ENCODE assay signal across 7 mouse cellular contexts in the genomic region with DNA sequence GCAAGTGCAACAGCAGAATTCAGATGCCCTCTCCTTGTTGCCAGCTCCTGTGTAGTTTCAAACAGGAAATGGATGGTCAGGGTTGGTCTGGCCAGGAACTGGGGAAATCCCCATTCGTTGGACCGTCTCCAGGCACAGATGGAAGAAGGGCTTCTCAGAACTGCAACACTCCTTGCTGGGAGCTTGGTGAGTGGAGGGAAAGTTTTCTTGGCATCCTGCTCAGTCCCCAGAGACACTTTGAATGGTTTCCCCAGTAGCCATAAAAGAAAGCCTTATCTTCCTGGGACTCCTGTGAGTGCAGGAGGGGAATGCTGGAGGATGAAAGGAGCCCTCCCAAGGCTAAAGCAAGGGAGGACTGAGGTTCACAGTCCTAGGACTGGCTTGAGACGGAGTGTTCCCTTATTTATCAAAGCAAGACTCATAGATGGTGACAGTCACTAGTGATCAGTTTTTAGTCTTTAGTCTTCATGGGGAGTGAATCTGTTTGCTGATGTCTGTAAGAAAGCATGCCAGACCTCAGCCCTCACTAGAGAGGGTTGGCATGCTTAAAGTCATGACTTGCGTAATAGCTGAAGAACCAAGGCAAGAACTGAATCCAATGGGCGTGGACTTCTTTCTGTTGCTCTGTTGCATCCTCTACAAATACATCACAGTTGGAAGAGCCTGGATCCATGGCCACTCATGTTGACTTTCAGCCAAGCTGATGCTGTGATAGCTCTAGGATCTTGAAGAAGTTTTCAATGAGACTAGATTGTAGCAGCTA.
DNase-seq lines count a peak whose midpoint lies in the region; ATAC-seq and TF ChIP-seq lines count a peak whose summit lies in the region.

No protein-coding gene starts in this region.

- no peak overlapping the region for H3K4me3 ChIP-seq in midbrain, embryonic 16.5 days (ENCODE audit: low read depth, low read length)
- no peak overlapping the region for H3K4me3 ChIP-seq in midbrain, embryonic 10.5 days
- H3K4me3 ChIP-seq in myocyte, result no peak overlapping the region

- DNase-seq in midbrain, embryonic 10.5 days (ENCODE audit: low spot score), result no peak
- DNase-seq in brain, adult 2 months (ENCODE audit: low read depth, low spot score), result peak; percentile 82
- peak; percentile 31 to 44 for DNase-seq in gastrocnemius, adult 8-10 months (ENCODE audit: low spot score in 2 of 2)
- DNase-seq in kidney, postnatal 36 days, result peak; percentile 49 to 70

- no peaks in the 10 kb centered on the region for H3K9me3 ChIP-seq in midbrain, embryonic 16.5 days (replicated peaks; ENCODE audit: control insufficient read depth, low read length, poor library complexity, severe bottlenecking)
- H3K9me3 ChIP-seq in midbrain, embryonic 10.5 days (replicated peaks), result no peaks in the 10 kb centered on the region

- H3ac ChIP-seq in myocyte (ENCODE audit: control insufficient read depth, insufficient read length), result no peak overlapping the region

- H3K36me3 ChIP-seq in midbrain, embryonic 16.5 days (ENCODE audit: control insufficient read depth, insufficient read depth, low read length), result no peaks in the 10 kb centered on the region
- H3K36me3 ChIP-seq in midbrain, embryonic 10.5 days, result no peaks in the 10 kb centered on the region
- H3K36me3 ChIP-seq in myocyte (ENCODE audit: control insufficient read depth, insufficient read depth), result no peaks in the 10 kb centered on the region

- no peak overlapping the region for H3K9ac ChIP-seq in midbrain, embryonic 16.5 days (ENCODE audit: low read depth, low read length)

- no peak overlapping the region; the same call in 1 of the 2 replicates for H3K27ac ChIP-seq in midbrain, embryonic 16.5 days (ENCODE audit: low read length)
- H3K27ac ChIP-seq in midbrain, embryonic 10.5 days (replicated peaks), result no peak overlapping the region

- H3K4me2 ChIP-seq in midbrain, embryonic 16.5 days (ENCODE audit: low read length), result no peak overlapping the region
- H3K4me2 ChIP-seq in myocyte (ENCODE audit: low read depth), result peak overlapping the region; percentile 37

- no peak for TF ChIP-seq POLR2A in myocyte (IDR thresholded peaks at IDR 0.05; ENCODE audit: insufficient read length, low read depth)

- H3K27me3 ChIP-seq in midbrain, embryonic 16.5 days (ENCODE audit: control insufficient read depth, insufficient read depth, low read depth, low read length), result no peaks in the 10 kb centered on the region
- no peaks in the 10 kb centered on the region for H3K27me3 ChIP-seq in midbrain, embryonic 10.5 days (ENCODE audit: low read depth, poor library complexity, severe bottlenecking)
- no peaks in the 10 kb centered on the region for H3K27me3 ChIP-seq in myocyte (ENCODE audit: control insufficient read depth, insufficient read depth, insufficient read length)

- H3K4me1 ChIP-seq in midbrain, embryonic 16.5 days (ENCODE audit: control insufficient read depth, insufficient read depth, low read length), result peaks cover 12% of the 10 kb centered on the region
- peaks cover 21% of the 10 kb centered on the region for H3K4me1 ChIP-seq in midbrain, embryonic 10.5 days

- H3K79me2 ChIP-seq in myocyte (ENCODE audit: control insufficient read depth, insufficient read depth), result no peaks in the 10 kb centered on the region

- 86% methylated on average over 5 of the region's 5 CpGs for WGBS in midbrain, embryonic 16.5 days
- 90% methylated on average over 5 of the region's 5 CpGs for WGBS in midbrain, embryonic 10.5 days

- ATAC-seq in midbrain, embryonic 16.5 days, result peak; percentile 39
- ATAC-seq in CD4-positive, CD25-positive, alpha-beta regulatory T cell, adult 4 months, result no peak

TF ChIP-seq in myocyte, 11 proteins besides CTCF, POLR2A, EP300 and RAD21:
- TF ChIP-seq MYOG (IDR thresholded peaks at IDR 0.05; ENCODE audit: control insufficient read depth in 1 of 3, insufficient read depth in 1 of 3, insufficient read length in 2 of 3, low read depth in 2 of 3) (no peak), CEBPB (IDR thresholded peaks at IDR 0.05; ENCODE audit: insufficient read depth, poor library complexity, severe bottlenecking) (peak; percentile 96), USF1 (IDR thresholded peaks at IDR 0.05; ENCODE audit: low read depth) (no peak)
TF ChIP-seq in myocyte: peak in this region for 1.
